ENCODE assay signal across 24 mouse cellular contexts in genomic region chr10:108282351-108282750, GRCm38 (mm10). TPM values are rescaled to one million over a fixed set of nuclear protein-coding genes. Genes with fewer than 3 reads are reported as not detected.
DNase-seq lines count a peak whose midpoint lies in the region; ATAC-seq and TF ChIP-seq lines count a peak whose summit lies in the region.
"Had no signal": no experiment of that assay in that cellular context is flagged by ENCODE, and none has a peak within 500 bp of the region (broad histone marks: within the 10 kb centered on the region; RNA-seq: fewer than 3 reads in every experiment).

No protein-coding gene starts in this region.

- no peaks in the 10 kb centered on the region for H3K27me3 ChIP-seq in heart, embryonic 11.5 days (ENCODE audit: control insufficient read depth, insufficient read depth, low read length)
- no peaks in the 10 kb centered on the region for H3K27me3 ChIP-seq in heart, adult 2 months (ENCODE audit: control insufficient read depth, insufficient read depth, low read length)
- H3K27me3 ChIP-seq in stomach, embryonic 14.5 days (ENCODE audit: control insufficient read depth, insufficient read depth, low read length), result no peaks in the 10 kb centered on the region
- no peaks in the 10 kb centered on the region for H3K27me3 ChIP-seq in stomach, postnatal 0 days (ENCODE audit: control insufficient read depth, insufficient read depth, low read length)
- H3K27me3 ChIP-seq: forebrain, embryonic 15.5 days; midbrain, embryonic 15.5 days; neural tube, embryonic 12.5 days had no signal

- intact Hi-C loops in heart, adult 2 months (cut with DNase I), result loop anchor here (10.0 kb wide), 1 partner anchor 428 kb away; no protein-coding TSS in a partner anchor
- intact Hi-C loops in heart, postnatal 25 days (cut with DNase I), result no loop called here

- peaks cover 6% of the 10 kb centered on the region for H3K4me1 ChIP-seq in heart, embryonic 11.5 days (ENCODE audit: control insufficient read depth, insufficient read depth, low read length)
- no peaks in the 10 kb centered on the region; the same call in 1 of the 2 replicates for H3K4me1 ChIP-seq in heart, adult 2 months (ENCODE audit: control insufficient read depth, insufficient read depth, low read length)
- H3K4me1 ChIP-seq in stomach, embryonic 14.5 days (ENCODE audit: control insufficient read depth, insufficient read depth, low read length), result no peaks in the 10 kb centered on the region
- no peaks in the 10 kb centered on the region for H3K4me1 ChIP-seq in stomach, postnatal 0 days (replicated peaks; ENCODE audit: control insufficient read depth, insufficient read depth)
- H3K4me1 ChIP-seq: embryonic facial prominence, embryonic 10.5 days; forebrain, embryonic 15.5 days; midbrain, embryonic 15.5 days; neural tube, embryonic 12.5 days had no signal

- WGBS in heart, embryonic 11.5 days (ENCODE audit: insufficient replicate concordance), result 58% methylated on average over 6 of the region's 6 CpGs
- 79% methylated on average over 6 of the region's 6 CpGs for WGBS in heart, adult 2 months
- WGBS in stomach, embryonic 14.5 days, result 90% methylated on average over 6 of the region's 6 CpGs
- 85% methylated on average over 6 of the region's 6 CpGs for WGBS in stomach, postnatal 0 days

- no peak for TF ChIP-seq EP300 in heart, adult 2 months (IDR thresholded peaks at IDR 0.05; ENCODE audit: insufficient read depth, low read depth, low read length)
- no peak for TF ChIP-seq EP300 in stomach, postnatal 0 days (optimal IDR thresholded peaks at IDR 0.05)

- peaks cover 4% of the 10 kb centered on the region for H3K36me3 ChIP-seq in heart, embryonic 11.5 days (ENCODE audit: control insufficient read depth, insufficient read depth, low read length)
- no peaks in the 10 kb centered on the region; the same call in 1 of the 2 replicates for H3K36me3 ChIP-seq in heart, adult 2 months (ENCODE audit: control insufficient read depth, insufficient read depth, low read length)
- peaks cover 17% of the 10 kb centered on the region for H3K36me3 ChIP-seq in stomach, embryonic 14.5 days (ENCODE audit: control insufficient read depth, insufficient read depth, low read length)
- peaks cover 10% of the 10 kb centered on the region for H3K36me3 ChIP-seq in stomach, postnatal 0 days (ENCODE audit: control insufficient read depth, insufficient read depth, low read length)
- H3K36me3 ChIP-seq: midbrain, embryonic 15.5 days had no signal

- no peak overlapping the region for H3K4me3 ChIP-seq in heart, embryonic 11.5 days (ENCODE audit: low read depth, low read length)
- no peak overlapping the region for H3K4me3 ChIP-seq in heart, adult 2 months
- H3K4me3 ChIP-seq in stomach, embryonic 14.5 days (ENCODE audit: low read depth, low read length), result no peak overlapping the region
- no peak overlapping the region for H3K4me3 ChIP-seq in stomach, postnatal 0 days (ENCODE audit: low read depth, low read length)
- H3K4me3 ChIP-seq: embryonic facial prominence, embryonic 10.5 days; forebrain, embryonic 15.5 days; left cerebral cortex, adult 2 months; midbrain, embryonic 15.5 days; neural tube, embryonic 12.5 days had no signal

- H3K27ac ChIP-seq in heart, embryonic 11.5 days (ENCODE audit: low read depth, low read length), result no peak overlapping the region
- no peak overlapping the region for H3K27ac ChIP-seq in heart, adult 2 months
- H3K27ac ChIP-seq in stomach, embryonic 14.5 days (ENCODE audit: low read length), result no peak overlapping the region
- no peak overlapping the region for H3K27ac ChIP-seq in stomach, postnatal 0 days (replicated peaks)
- H3K27ac ChIP-seq: embryonic facial prominence, embryonic 10.5 days; forebrain, embryonic 15.5 days; hindbrain, embryonic 14.5 days; kidney, postnatal 0 days; left cerebral cortex, adult 2 months; midbrain, embryonic 15.5 days; neural tube, embryonic 12.5 days had no signal

- no peaks in the 10 kb centered on the region for H3K9me3 ChIP-seq in heart, embryonic 11.5 days (replicated peaks; ENCODE audit: control insufficient read depth, low read length)
- H3K9me3 ChIP-seq in stomach, embryonic 14.5 days (ENCODE audit: control insufficient read depth, low read depth, low read length), result no peaks in the 10 kb centered on the region
- H3K9me3 ChIP-seq in stomach, postnatal 0 days (ENCODE audit: control insufficient read depth, low read length), result no peaks in the 10 kb centered on the region
- H3K9me3 ChIP-seq: embryonic facial prominence, embryonic 10.5 days; forebrain, embryonic 15.5 days; midbrain, embryonic 15.5 days; neural tube, embryonic 12.5 days had no signal

- no peak overlapping the region for H3K4me2 ChIP-seq in heart, embryonic 11.5 days
- no peak overlapping the region for H3K4me2 ChIP-seq in stomach, embryonic 14.5 days (replicated peaks; ENCODE audit: low read depth, low read length)
- no peak overlapping the region for H3K4me2 ChIP-seq in stomach, postnatal 0 days (replicated peaks; ENCODE audit: low read depth)
- H3K4me2 ChIP-seq: forebrain, embryonic 15.5 days; hindbrain, embryonic 14.5 days; midbrain, embryonic 15.5 days; neural tube, embryonic 12.5 days had no signal

- 0 out of 2 replicates have a peak, but pooled peaks have one; percentile 36 for ATAC-seq in heart, embryonic 11.5 days (replicated peaks; ENCODE audit: insufficient number of reproducible peaks, low FRiP score, low TSS enrichment)
- ATAC-seq in stomach, embryonic 14.5 days (ENCODE audit: insufficient number of reproducible peaks, insufficient read depth, low FRiP score, low read depth), result 0 out of 2 replicates have a peak, but pooled peaks have one; percentile 39
- no peak for ATAC-seq in stomach, postnatal 0 days (ENCODE audit: low FRiP score, low TSS enrichment)
- ATAC-seq in megakaryocyte-erythroid progenitor cell, adult 5-6 weeks (replicated peaks; ENCODE audit: low FRiP score, low TSS enrichment, poor library complexity, severe bottlenecking), result 0 out of 2 replicates have a peak, but pooled peaks have one; percentile 25
- ATAC-seq: forebrain, embryonic 15.5 days; inflammation-experienced regulatory T-cells, adult 6 months; midbrain, embryonic 15.5 days had no signal

- TF ChIP-seq CTCF in heart, adult 2 months (IDR thresholded peaks at IDR 0.05), result no peak
- no peak for TF ChIP-seq CTCF in stomach, postnatal 0 days (IDR thresholded peaks at IDR 0.05; ENCODE audit: low read depth)

- H3K79me2 ChIP-seq in heart, adult 2 months (replicated peaks; ENCODE audit: control insufficient read depth, insufficient read depth, low read length), result no peaks in the 10 kb centered on the region

- no peak for DNase-seq in heart, adult 2 months
- peak; percentile 24 for DNase-seq in heart, postnatal 4 days
- no peak for DNase-seq in heart, postnatal 25 days (ENCODE audit: low spot score)
- DNase-seq in stomach, postnatal 0 days (ENCODE audit: low spot score), result no peak
- DNase-seq in T-cell, adult 2 months (ENCODE audit: low spot score), result no peak
- DNase-seq: cerebellum, adult 11-12 months; cerebellum, postnatal 10 days; gastrocnemius, postnatal 10 days; kidney, adult 2 months; right cerebral cortex, postnatal 25 days; spleen, adult 18-20 months; thymus, postnatal 25 days had no signal

- TF ChIP-seq POLR2A in heart, adult 2 months (IDR thresholded peaks at IDR 0.05; ENCODE audit: insufficient read depth, low read depth, low read length), result no peak

- H3K9ac ChIP-seq in heart, embryonic 11.5 days (ENCODE audit: low read depth, low read length), result no peak overlapping the region
- no peak overlapping the region for H3K9ac ChIP-seq in heart, adult 2 months (ENCODE audit: low read depth, low read length)
- no peak overlapping the region for H3K9ac ChIP-seq in stomach, embryonic 14.5 days (replicated peaks; ENCODE audit: low read depth, low read length)
- H3K9ac ChIP-seq in stomach, postnatal 0 days (ENCODE audit: low read length), result no peak overlapping the region
- H3K9ac ChIP-seq: forebrain, embryonic 15.5 days; hindbrain, embryonic 14.5 days; midbrain, embryonic 15.5 days; neural tube, embryonic 12.5 days had no signal

RNA-seq across cellular contexts. Expression of gene Pawr, which starts 49.6 kb away (rescaled TPM):
- 16.8 and 18.7 TPM in 2 replicates for polyA plus RNA-seq in heart, embryonic 11.5 days (2014; fragmentation: Nextera tagmentation; extraction: Ambion mirVana)
- total RNA-seq in heart, adult 2 months (2021), result 1 to 10 TPM; 2.5 to 3.5 TPM
- polyA plus RNA-seq in heart, adult 2 months (2012; rRNA removed), result 1.1 and 2.0 TPM in 2 replicates
- total RNA-seq in heart, postnatal 4 days (2021), result 1 to 10 TPM; 6.9 to 7.0 TPM
- 1 to 10 TPM; 3.0 to 3.2 TPM for total RNA-seq in heart, postnatal 25 days (2021)
- polyA plus RNA-seq in stomach, embryonic 14.5 days (2014; fragmentation: Nextera tagmentation; extraction: Ambion mirVana), result 13.5 and 18.5 TPM in 2 replicates
- 14.7 and 18.5 TPM in 2 replicates for polyA plus RNA-seq in stomach, postnatal 0 days (2015; fragmentation: Nextera tagmentation; extraction: Ambion mirVana)
- not detected in 2 replicates for total RNA-seq in megakaryocyte-erythroid progenitor cell, adult 5-6 weeks (2014; fragmentation: Nextera tagmentation)
- total RNA-seq in megakaryocyte-erythroid progenitor cell, adult 5-6 weeks (2017), result not detected in 2 replicates
- total RNA-seq: granulocyte monocyte progenitor cell, adult 5-6 weeks had no signal
